Mouse (Mus musculus): Measurements from ENCODE around the gene Rab35. TPM values are rescaled to one million over a fixed set of nuclear protein-coding genes. Genes with fewer than 3 reads are reported as not detected.

The Rab35 gene
- polyA plus RNA-seq (2014; fragmentation: Illumina TruSeq; extraction: RNeasy Lipid Tissue Mini Kit (QIAGEN cat#74804); ENCODE audit: low read depth, low replicate concordance) = 3.6 TPM

DNA sequence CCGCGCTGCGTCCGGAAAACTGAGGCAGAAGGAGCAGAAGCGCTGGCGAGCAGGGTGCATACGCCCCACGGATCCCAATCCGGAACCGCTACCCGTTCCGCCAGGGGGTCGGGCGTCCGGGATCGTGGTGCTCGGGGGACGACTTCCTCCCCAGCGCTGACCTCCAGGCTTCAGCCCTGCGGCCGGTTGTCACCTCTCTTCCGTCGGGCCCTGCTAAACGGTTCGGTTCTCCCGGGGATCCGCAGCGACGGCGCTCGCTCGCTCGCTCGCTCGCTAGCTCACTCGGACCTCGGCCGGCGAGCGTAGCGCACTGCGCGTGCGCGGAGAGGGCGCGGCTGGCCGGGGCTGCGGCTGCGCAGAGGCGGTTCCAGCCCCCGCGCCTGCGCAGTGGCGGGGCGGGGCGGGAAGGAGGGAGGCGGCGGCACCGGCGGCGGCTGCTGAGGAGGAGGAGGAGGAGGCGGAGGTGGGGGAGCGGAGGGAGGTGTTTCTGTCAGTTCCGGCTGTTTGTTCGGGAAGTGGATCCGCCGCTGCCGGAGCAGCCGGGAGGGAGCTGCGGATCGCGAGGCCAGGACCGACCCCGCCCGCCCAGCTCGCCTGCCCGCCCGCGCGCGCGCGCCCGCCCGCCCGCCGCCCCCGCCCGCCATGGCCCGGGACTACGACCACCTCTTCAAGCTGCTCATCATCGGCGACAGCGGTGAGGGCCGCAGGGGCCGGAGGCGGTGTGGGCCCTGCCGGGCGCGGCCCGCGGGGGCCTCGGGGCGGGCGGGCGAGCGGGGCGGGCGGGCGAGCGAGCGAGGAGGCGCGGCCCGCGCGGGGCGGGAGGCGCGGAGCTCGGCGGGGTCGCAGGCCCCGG is at the start of gene Rab35:
TSS of gene Rab35 (plus strand) at position 404 of the 853 bp plus-strand sequence.

Other genes starting within 250 kb of the Rab35 start
- 11.8 TPM for gene Msi1, start 202.3 kb upstream of the Rab35 start, polyA plus RNA-seq (2014; fragmentation: Illumina TruSeq; extraction: RNeasy Lipid Tissue Mini Kit (QIAGEN cat#74804); ENCODE audit: low read depth, low replicate concordance)
- not detected for gene Pla2g1b, start 165.6 kb upstream of the Rab35 start, polyA plus RNA-seq (2014; fragmentation: Illumina TruSeq; extraction: RNeasy Lipid Tissue Mini Kit (QIAGEN cat#74804); ENCODE audit: low read depth, low replicate concordance)
- 15.1 TPM for gene Sirt4, start 147.2 kb upstream of the Rab35 start, polyA plus RNA-seq (2014; fragmentation: Illumina TruSeq; extraction: RNeasy Lipid Tissue Mini Kit (QIAGEN cat#74804); ENCODE audit: low read depth, low replicate concordance)
- 7.3 TPM for gene Pxn, start 125.2 kb upstream of the Rab35 start, polyA plus RNA-seq (2014; fragmentation: Illumina TruSeq; extraction: RNeasy Lipid Tissue Mini Kit (QIAGEN cat#74804); ENCODE audit: low read depth, low replicate concordance)
- 37.4 TPM for gene Rplp0, start 72.4 kb upstream of the Rab35 start, polyA plus RNA-seq (2014; fragmentation: Illumina TruSeq; extraction: RNeasy Lipid Tissue Mini Kit (QIAGEN cat#74804); ENCODE audit: low read depth, low replicate concordance)
- gene Gcn1l1, start 66.7 kb upstream of the Rab35 start, polyA plus RNA-seq (2014; fragmentation: Illumina TruSeq; extraction: RNeasy Lipid Tissue Mini Kit (QIAGEN cat#74804); ENCODE audit: low read depth, low replicate concordance) = 4.3 TPM
- 0.92 TPM for gene Bicdl1, start 99.7 kb downstream of the Rab35 start, polyA plus RNA-seq (2014; fragmentation: Illumina TruSeq; extraction: RNeasy Lipid Tissue Mini Kit (QIAGEN cat#74804); ENCODE audit: low read depth, low replicate concordance)
- 13.8 TPM for gene Cit, start 213.4 kb downstream of the Rab35 start, polyA plus RNA-seq (2014; fragmentation: Illumina TruSeq; extraction: RNeasy Lipid Tissue Mini Kit (QIAGEN cat#74804); ENCODE audit: low read depth, low replicate concordance)